Mouse (Mus musculus): ENCODE measurements at regions not wholly inside any gene's neighbourhood (a gene's known extent, or its start where the extent isn't known, plus 50 kb on each side); places are given as distances from the start of the nearest gene placed in this dataset.

- Histone ChIP-seq H3K27ac (no peak overlapping the region), H3K36me3 (replicated peaks) (no peaks in the 10 kb centered on the region), H3K9me3 (peaks cover 7% of the 10 kb centered on the region; the same call in 1 of the 2 replicates), H3K27me3 (ENCODE audit: poor library complexity, severe bottlenecking) (no peaks in the 10 kb centered on the region), H3K4me1 (peaks cover 10% of the 10 kb centered on the region), H3K4me3 (no peak overlapping the region)
- DNase-seq (ENCODE audit: extremely low spot score, low spot score) = no peak
- 94% methylated on average over 2 of the region's 2 CpGs for WGBS
Measured at GRCm38 (mm10) chr11:89247991-89248390, 54.1 kb downstream of the Nog start.

- Histone ChIP-seq H3K4me3 (no peak overlapping the region), H3K4me1 (peaks cover 10% of the 10 kb centered on the region), H3K9me3 (no peaks in the 10 kb centered on the region), H3K27ac (0 out of 2 replicates have a peak overlapping the region, but pooled peaks have one; percentile 51), H3K27me3 (ENCODE audit: poor library complexity, severe bottlenecking) (no peaks in the 10 kb centered on the region), H3K36me3 (replicated peaks) (no peaks in the 10 kb centered on the region)
- 22% methylated on average over 3 of the region's 3 CpGs for WGBS
- peak; percentile 72 for DNase-seq (ENCODE audit: extremely low spot score, low spot score)
Measured at GRCm38 (mm10) chr11:89243370-89243769, 58.8 kb downstream of the Nog start.

GRCm38 (mm10) chr11:89242130-89242529 lies 60.0 kb downstream of the Nog start:
- 71% methylated on average over 2 of the region's 2 CpGs for WGBS
- no peak overlapping the region for H3K4me3 ChIP-seq
- H3K27me3 ChIP-seq (ENCODE audit: poor library complexity, severe bottlenecking) = no peaks in the 10 kb centered on the region
- no peaks in the 10 kb centered on the region for H3K9me3 ChIP-seq
- peaks cover 10% of the 10 kb centered on the region for H3K4me1 ChIP-seq
- DNase-seq (ENCODE audit: extremely low spot score, low spot score) = no peak
- H3K36me3 ChIP-seq (replicated peaks) = no peaks in the 10 kb centered on the region
- no peak overlapping the region for H3K27ac ChIP-seq

- Histone ChIP-seq H3K36me3 (replicated peaks) (no peaks in the 10 kb centered on the region), H3K27me3 (ENCODE audit: poor library complexity, severe bottlenecking) (no peaks in the 10 kb centered on the region), H3K27ac (no peak overlapping the region), H3K4me3 (no peak overlapping the region), H3K9me3 (no peaks in the 10 kb centered on the region), H3K4me1 (peaks cover 7% of the 10 kb centered on the region; the same call in 1 of the 2 replicates)
- no peak for DNase-seq (ENCODE audit: extremely low spot score, low spot score)
- WGBS = 76% methylated on average over 9 of the region's 9 CpGs
Measured at GRCm38 (mm10) chr11:89239891-89240290, 62.2 kb downstream of the Nog start.

- DNase-seq (ENCODE audit: extremely low spot score, low spot score) = no peak
- H3K27me3 ChIP-seq (ENCODE audit: poor library complexity, severe bottlenecking) = no peaks in the 10 kb centered on the region
- H3K4me3 ChIP-seq = no peak overlapping the region
- no peaks in the 10 kb centered on the region for H3K36me3 ChIP-seq (replicated peaks)
- WGBS = 92% methylated on average over 3 of the region's 3 CpGs
- H3K4me1 ChIP-seq = no peaks in the 10 kb centered on the region; the same call in 1 of the 2 replicates
- no peaks in the 10 kb centered on the region for H3K9me3 ChIP-seq
- no peak overlapping the region for H3K27ac ChIP-seq
Measured at GRCm38 (mm10) chr11:89236904-89237303, 65.2 kb downstream of the Nog start.

GRCm38 (mm10) chr11:89232884-89233480 lies 69.2 kb downstream of the Nog start:
- Histone ChIP-seq H3K36me3 (replicated peaks) (no peaks in the 10 kb centered on the region), H3K9me3 (no peaks in the 10 kb centered on the region), H3K27me3 (ENCODE audit: poor library complexity, severe bottlenecking) (no peaks in the 10 kb centered on the region), H3K27ac (no peak overlapping the region), H3K4me3 (no peak overlapping the region), H3K4me1 (no peaks in the 10 kb centered on the region; the same call in 1 of the 2 replicates)
- DNase-seq (ENCODE audit: extremely low spot score, low spot score) = no peak
- 82% methylated on average over 9 of the region's 9 CpGs for WGBS

GRCm38 (mm10) chr11:89229726-89230125 lies 72.4 kb downstream of the Nog start:
- H3K4me3 ChIP-seq = no peak overlapping the region
- WGBS = 75% methylated on average over 5 of the region's 5 CpGs
- DNase-seq (ENCODE audit: extremely low spot score, low spot score) = no peak
- no peaks in the 10 kb centered on the region for H3K36me3 ChIP-seq (replicated peaks)
- H3K9me3 ChIP-seq = no peaks in the 10 kb centered on the region; the same call in 1 of the 2 replicates
- H3K4me1 ChIP-seq = no peaks in the 10 kb centered on the region; the same call in 1 of the 2 replicates
- no peak overlapping the region for H3K27ac ChIP-seq
- no peaks in the 10 kb centered on the region for H3K27me3 ChIP-seq (ENCODE audit: poor library complexity, severe bottlenecking)

GRCm38 (mm10) chr11:89213204-89213603 lies 88.9 kb downstream of the Nog start:
- H3K27me3 ChIP-seq (ENCODE audit: poor library complexity, severe bottlenecking) = peaks cover 18% of the 10 kb centered on the region
- no peaks in the 10 kb centered on the region for H3K9me3 ChIP-seq
- H3K27ac ChIP-seq = no peak overlapping the region
- 91% methylated on average over 5 of the region's 5 CpGs for WGBS
- no peak for DNase-seq (ENCODE audit: extremely low spot score, low spot score)
- no peak overlapping the region for H3K4me3 ChIP-seq
- peaks cover 20% of the 10 kb centered on the region for H3K4me1 ChIP-seq
- no peaks in the 10 kb centered on the region for H3K36me3 ChIP-seq (replicated peaks)

GRCm38 (mm10) chr11:89209531-89209950 lies 92.6 kb downstream of the Nog start:
- peak overlapping the region; percentile 23 for H3K4me3 ChIP-seq
- 14% methylated on average over 11 of the region's 11 CpGs for WGBS
- no peaks in the 10 kb centered on the region for H3K9me3 ChIP-seq
- H3K27me3 ChIP-seq (ENCODE audit: poor library complexity, severe bottlenecking) = peaks cover 44% of the 10 kb centered on the region
- peak; percentile 34 for DNase-seq (ENCODE audit: extremely low spot score, low spot score)
- peaks cover 36% of the 10 kb centered on the region for H3K4me1 ChIP-seq
- H3K36me3 ChIP-seq (replicated peaks) = no peaks in the 10 kb centered on the region
- peak overlapping the region; percentile 80 for H3K27ac ChIP-seq

GRCm38 (mm10) chr11:89209072-89209471 lies 93.1 kb downstream of the Nog start:
- 40% methylated on average over 6 of the region's 6 CpGs for WGBS
- H3K4me1 ChIP-seq = peaks cover 36% of the 10 kb centered on the region
- H3K9me3 ChIP-seq = no peaks in the 10 kb centered on the region
- no peak for DNase-seq (ENCODE audit: extremely low spot score, low spot score)
- H3K4me3 ChIP-seq = peak overlapping the region; percentile 23; the same call in 1 of the 2 replicates
- no peaks in the 10 kb centered on the region for H3K36me3 ChIP-seq (replicated peaks)
- H3K27ac ChIP-seq = peak overlapping the region; percentile 80
- peaks cover 47% of the 10 kb centered on the region for H3K27me3 ChIP-seq (ENCODE audit: poor library complexity, severe bottlenecking)

GRCm38 (mm10) chr11:89206788-89207187 lies 95.3 kb downstream of the Nog start:
- no peaks in the 10 kb centered on the region for H3K36me3 ChIP-seq (replicated peaks)
- no peak overlapping the region for H3K27ac ChIP-seq
- H3K4me1 ChIP-seq = peaks cover 36% of the 10 kb centered on the region
- H3K9me3 ChIP-seq = no peaks in the 10 kb centered on the region
- DNase-seq (ENCODE audit: extremely low spot score, low spot score) = no peak
- peaks cover 54% of the 10 kb centered on the region for H3K27me3 ChIP-seq (ENCODE audit: poor library complexity, severe bottlenecking)
- 33% methylated on average over 3 of the region's 3 CpGs for WGBS
- H3K4me3 ChIP-seq = no peak overlapping the region

GRCm38 (mm10) chr11:89204948-89205545 lies 97.1 kb downstream of the Nog start:
- Histone ChIP-seq H3K4me1 (peaks cover 33% of the 10 kb centered on the region), H3K27ac (no peak overlapping the region), H3K36me3 (replicated peaks) (no peaks in the 10 kb centered on the region), H3K27me3 (ENCODE audit: poor library complexity, severe bottlenecking) (peaks cover 47% of the 10 kb centered on the region), H3K4me3 (no peak overlapping the region), H3K9me3 (no peaks in the 10 kb centered on the region)
- no peak for DNase-seq (ENCODE audit: extremely low spot score, low spot score)
- WGBS = 80% methylated on average over 7 of the region's 7 CpGs

- Histone ChIP-seq H3K9me3 (no peaks in the 10 kb centered on the region; the same call in 1 of the 2 replicates), H3K4me1 (no peaks in the 10 kb centered on the region; the same call in 1 of the 2 replicates), H3K4me3 (no peak overlapping the region), H3K27me3 (ENCODE audit: poor library complexity, severe bottlenecking) (peaks cover 20% of the 10 kb centered on the region), H3K27ac (no peak overlapping the region), H3K36me3 (replicated peaks) (no peaks in the 10 kb centered on the region)
- DNase-seq (ENCODE audit: extremely low spot score, low spot score) = no peak
- 93% methylated on average over 3 of the region's 3 CpGs for WGBS
Measured at GRCm38 (mm10) chr11:89200458-89200857, 101.7 kb downstream of the Nog start.
